Mouse (Mus musculus): ENCODE measurements around the gene Mpped1. TPM values are rescaled to one million over a fixed set of nuclear protein-coding genes. Genes with fewer than 3 reads are reported as not detected.

Gene Mpped1
- polyA plus RNA-seq, 1 experiment from 2014 or later = 16.5 TPM

GRCm38 (mm10) chr15:83779855-83780740 lies 831 bp downstream of the Mpped1 start:
- H3K4me2 ChIP-seq (ENCODE audit: low read length) = peak overlapping the region; percentile 90
- ATAC-seq (ENCODE audit: low FRiP score, low TSS enrichment) (peak; percentile 46; the same call in 1 of the 2 replicates), DNase-seq (peak; percentile 81)
- peak overlapping the region; percentile 73 for H3K9ac ChIP-seq (replicated peaks; ENCODE audit: low read length)
- peaks cover 9% of the 10 kb centered on the region; the same call in 1 of the 2 replicates for H3K27me3 ChIP-seq (ENCODE audit: control insufficient read depth, insufficient read depth, low read length)
- H3K27ac ChIP-seq (replicated peaks; ENCODE audit: low read depth, low read length) = no peak overlapping the region
- 3% methylated on average over 49 of the region's 92 CpGs for WGBS
- 0 out of 2 replicates have a peak, but pooled peaks cover 2% of the 10 kb centered on the region for H3K4me1 ChIP-seq (ENCODE audit: control insufficient read depth, insufficient read depth, low read length)
- H3K4me3 ChIP-seq (replicated peaks; ENCODE audit: low read depth, low read length) = peak overlapping the region; percentile 50
- no peaks in the 10 kb centered on the region for H3K36me3 ChIP-seq (ENCODE audit: control insufficient read depth, insufficient read depth, low read length)
- no peaks in the 10 kb centered on the region for H3K9me3 ChIP-seq (ENCODE audit: control insufficient read depth, low read length)

GRCm38 (mm10) chr15:83781304-83781703 lies 2.0 kb downstream of the Mpped1 start:
- Histone ChIP-seq H3K27me3 (ENCODE audit: control insufficient read depth, insufficient read depth, low read length) (peaks cover 9% of the 10 kb centered on the region; the same call in 1 of the 2 replicates), H3K36me3 (ENCODE audit: control insufficient read depth, insufficient read depth, low read length) (no peaks in the 10 kb centered on the region), H3K9me3 (ENCODE audit: control insufficient read depth, low read length) (no peaks in the 10 kb centered on the region), H3K4me1 (ENCODE audit: control insufficient read depth, insufficient read depth, low read length) (0 out of 2 replicates have a peak, but pooled peaks cover 2% of the 10 kb centered on the region), H3K9ac (replicated peaks; ENCODE audit: low read length) (no peak overlapping the region), H3K4me3 (replicated peaks; ENCODE audit: low read depth, low read length) (no peak overlapping the region), H3K27ac (replicated peaks; ENCODE audit: low read depth, low read length) (no peak overlapping the region), H3K4me2 (ENCODE audit: low read length) (peak overlapping the region; percentile 5; the same call in 1 of the 2 replicates)
- WGBS = 74% methylated on average over 11 of the region's 11 CpGs
- DNase-seq (no peak), ATAC-seq (ENCODE audit: low FRiP score, low TSS enrichment) (no peak)

- no peak overlapping the region for H3K27ac ChIP-seq (replicated peaks; ENCODE audit: low read depth, low read length)
- 0 out of 2 replicates have a peak, but pooled peaks cover 2% of the 10 kb centered on the region for H3K4me1 ChIP-seq (ENCODE audit: control insufficient read depth, insufficient read depth, low read length)
- H3K9me3 ChIP-seq (ENCODE audit: control insufficient read depth, low read length) = no peaks in the 10 kb centered on the region
- H3K27me3 ChIP-seq (ENCODE audit: control insufficient read depth, insufficient read depth, low read length) = peaks cover 9% of the 10 kb centered on the region; the same call in 1 of the 2 replicates
- no peak for ATAC-seq (ENCODE audit: low FRiP score, low TSS enrichment)
- H3K36me3 ChIP-seq (ENCODE audit: control insufficient read depth, insufficient read depth, low read length) = no peaks in the 10 kb centered on the region
- no peak overlapping the region for H3K4me2 ChIP-seq (ENCODE audit: low read length)
- 55% methylated on average over 9 of the region's 9 CpGs for WGBS
- no peak for DNase-seq
- no peak overlapping the region for H3K4me3 ChIP-seq (replicated peaks; ENCODE audit: low read depth, low read length)
- H3K9ac ChIP-seq (replicated peaks; ENCODE audit: low read length) = no peak overlapping the region
Observed at GRCm38 (mm10) chr15:83782284-83782683, 3.0 kb downstream of the Mpped1 start.

- no peaks in the 10 kb centered on the region for H3K9me3 ChIP-seq (ENCODE audit: control insufficient read depth, low read length)
- DNase-seq (no peak), ATAC-seq (ENCODE audit: low FRiP score, low TSS enrichment) (no peak)
- WGBS = 72% methylated on average over 9 of the region's 9 CpGs
- H3K36me3 ChIP-seq (ENCODE audit: control insufficient read depth, insufficient read depth, low read length) = no peaks in the 10 kb centered on the region
- H3K9ac ChIP-seq (replicated peaks; ENCODE audit: low read length) = no peak overlapping the region
- H3K4me2 ChIP-seq (ENCODE audit: low read length) = no peak overlapping the region
- no peak overlapping the region for H3K27ac ChIP-seq (replicated peaks; ENCODE audit: low read depth, low read length)
- H3K27me3 ChIP-seq (ENCODE audit: control insufficient read depth, insufficient read depth, low read length) = peaks cover 9% of the 10 kb centered on the region; the same call in 1 of the 2 replicates
- 0 out of 2 replicates have a peak, but pooled peaks cover 2% of the 10 kb centered on the region for H3K4me1 ChIP-seq (ENCODE audit: control insufficient read depth, insufficient read depth, low read length)
- H3K4me3 ChIP-seq (replicated peaks; ENCODE audit: low read depth, low read length) = no peak overlapping the region
Observed at GRCm38 (mm10) chr15:83784772-83785171, 5.5 kb downstream of the Mpped1 start.

- no peaks in the 10 kb centered on the region for H3K36me3 ChIP-seq (ENCODE audit: control insufficient read depth, insufficient read depth, low read length)
- no peaks in the 10 kb centered on the region for H3K27me3 ChIP-seq (ENCODE audit: control insufficient read depth, insufficient read depth, low read length)
- H3K9me3 ChIP-seq (ENCODE audit: control insufficient read depth, low read length) = no peaks in the 10 kb centered on the region
- WGBS = 66% methylated on average over 9 of the region's 9 CpGs
- no peaks in the 10 kb centered on the region for H3K4me1 ChIP-seq (ENCODE audit: control insufficient read depth, insufficient read depth, low read length)
- no peak overlapping the region for H3K4me2 ChIP-seq (ENCODE audit: low read length)
- ATAC-seq (ENCODE audit: low FRiP score, low TSS enrichment) (no peak), DNase-seq (no peak)
- no peak overlapping the region for H3K27ac ChIP-seq (replicated peaks; ENCODE audit: low read depth, low read length)
- H3K4me3 ChIP-seq (replicated peaks; ENCODE audit: low read depth, low read length) = no peak overlapping the region
- H3K9ac ChIP-seq (replicated peaks; ENCODE audit: low read length) = no peak overlapping the region
Observed at GRCm38 (mm10) chr15:83789046-83789445, 9.8 kb downstream of the Mpped1 start.

GRCm38 (mm10) chr15:83796924-83797323 lies 17.7 kb downstream of the Mpped1 start:
- DNase-seq (peak; percentile 69), ATAC-seq (ENCODE audit: low FRiP score, low TSS enrichment) (no peak)
- Histone ChIP-seq H3K4me3 (replicated peaks; ENCODE audit: low read depth, low read length) (no peak overlapping the region), H3K36me3 (ENCODE audit: control insufficient read depth, insufficient read depth, low read length) (no peaks in the 10 kb centered on the region), H3K9me3 (ENCODE audit: control insufficient read depth, low read length) (no peaks in the 10 kb centered on the region), H3K9ac (replicated peaks; ENCODE audit: low read length) (no peak overlapping the region), H3K4me2 (ENCODE audit: low read length) (no peak overlapping the region), H3K27ac (replicated peaks; ENCODE audit: low read depth, low read length) (no peak overlapping the region), H3K4me1 (ENCODE audit: control insufficient read depth, insufficient read depth, low read length) (no peaks in the 10 kb centered on the region), H3K27me3 (ENCODE audit: control insufficient read depth, insufficient read depth, low read length) (no peaks in the 10 kb centered on the region)
- WGBS = 47% methylated on average over 7 of the region's 7 CpGs

- Histone ChIP-seq H3K27me3 (ENCODE audit: control insufficient read depth, insufficient read depth, low read length) (no peaks in the 10 kb centered on the region), H3K36me3 (ENCODE audit: control insufficient read depth, insufficient read depth, low read length) (no peaks in the 10 kb centered on the region), H3K9ac (replicated peaks; ENCODE audit: low read length) (no peak overlapping the region), H3K9me3 (ENCODE audit: control insufficient read depth, low read length) (no peaks in the 10 kb centered on the region), H3K4me2 (ENCODE audit: low read length) (no peak overlapping the region), H3K27ac (replicated peaks; ENCODE audit: low read depth, low read length) (no peak overlapping the region), H3K4me3 (replicated peaks; ENCODE audit: low read depth, low read length) (no peak overlapping the region), H3K4me1 (ENCODE audit: control insufficient read depth, insufficient read depth, low read length) (no peaks in the 10 kb centered on the region)
- DNase-seq (no peak), ATAC-seq (ENCODE audit: low FRiP score, low TSS enrichment) (no peak)
- 81% methylated on average over 11 of the region's 11 CpGs for WGBS
Observed at GRCm38 (mm10) chr15:83798964-83799363, 19.7 kb downstream of the Mpped1 start.

GRCm38 (mm10) chr15:83801011-83801410 lies 21.7 kb downstream of the Mpped1 start:
- Histone ChIP-seq H3K9ac (replicated peaks; ENCODE audit: low read length) (no peak overlapping the region), H3K4me3 (replicated peaks; ENCODE audit: low read depth, low read length) (no peak overlapping the region), H3K9me3 (ENCODE audit: control insufficient read depth, low read length) (no peaks in the 10 kb centered on the region), H3K4me1 (ENCODE audit: control insufficient read depth, insufficient read depth, low read length) (no peaks in the 10 kb centered on the region), H3K36me3 (ENCODE audit: control insufficient read depth, insufficient read depth, low read length) (no peaks in the 10 kb centered on the region), H3K4me2 (ENCODE audit: low read length) (no peak overlapping the region), H3K27me3 (ENCODE audit: control insufficient read depth, insufficient read depth, low read length) (no peaks in the 10 kb centered on the region), H3K27ac (replicated peaks; ENCODE audit: low read depth, low read length) (no peak overlapping the region)
- DNase-seq = no peak
- 62% methylated on average over 5 of the region's 5 CpGs for WGBS
- ATAC-seq (ENCODE audit: low FRiP score, low TSS enrichment) = no peak

- Histone ChIP-seq H3K9me3 (ENCODE audit: control insufficient read depth, low read length) (no peaks in the 10 kb centered on the region), H3K9ac (replicated peaks; ENCODE audit: low read length) (no peak overlapping the region), H3K4me1 (ENCODE audit: control insufficient read depth, insufficient read depth, low read length) (no peaks in the 10 kb centered on the region), H3K27ac (replicated peaks; ENCODE audit: low read depth, low read length) (no peak overlapping the region), H3K4me2 (ENCODE audit: low read length) (no peak overlapping the region), H3K4me3 (replicated peaks; ENCODE audit: low read depth, low read length) (no peak overlapping the region), H3K27me3 (ENCODE audit: control insufficient read depth, insufficient read depth, low read length) (no peaks in the 10 kb centered on the region), H3K36me3 (ENCODE audit: control insufficient read depth, insufficient read depth, low read length) (no peaks in the 10 kb centered on the region)
- ATAC-seq (ENCODE audit: low FRiP score, low TSS enrichment) (no peak), DNase-seq (no peak)
- WGBS = 86% methylated on average over 6 of the region's 6 CpGs
Observed at GRCm38 (mm10) chr15:83814106-83814505, 34.8 kb downstream of the Mpped1 start.

Measured in midbrain, embryonic 14.5 days (tissue).